Comparison of ENCODE assay signal across 8 mouse cellular contexts in genomic region chr5:23782931-23783877, GRCm38 (mm10). TPM values are rescaled to one million over a fixed set of nuclear protein-coding genes. Genes with fewer than 3 reads are reported as not detected.
DNase-seq lines count a peak whose midpoint lies in the region; ATAC-seq lines count a peak whose summit lies in the region.

Gene Pus7, minus strand, starts transcription at chr5:23783711.

- H3K4me2 ChIP-seq in embryonic facial prominence, embryonic 12.5 days (replicated peaks) = peak within 1 kb of the TSS; percentile 66
- H3K4me2 ChIP-seq in limb, embryonic 13.5 days (replicated peaks) = peak within 1 kb of the TSS; percentile 72
- peak within 1 kb of the TSS; percentile 70 for H3K4me2 ChIP-seq in midbrain, embryonic 15.5 days

- peak within 1 kb of the TSS; percentile 91 for H3K4me3 ChIP-seq in embryonic facial prominence, embryonic 12.5 days
- peak within 1 kb of the TSS; percentile 89 for H3K4me3 ChIP-seq in limb, embryonic 13.5 days
- peak within 1 kb of the TSS; percentile 77 for H3K4me3 ChIP-seq in midbrain, embryonic 15.5 days

- WGBS in embryonic facial prominence, embryonic 12.5 days = under 1% methylated on average over 77 of the region's 86 CpGs
- WGBS in limb, embryonic 13.5 days = under 1% methylated on average over 84 of the region's 86 CpGs
- WGBS in midbrain, embryonic 15.5 days = under 1% methylated on average over 62 of the region's 86 CpGs

- DNase-seq in 416B (ENCODE audit: low read depth) = peak; percentile 79
- DNase-seq in adrenal gland, postnatal 36 days = peak; percentile 92 to 96
- DNase-seq in heart, adult 18-20 months = peak; percentile 87 to 90
- peak; percentile 89 for DNase-seq in kidney, adult 18-20 months
- DNase-seq in spleen, adult 18-20 months = peak; percentile 74 to 84

- no peaks in the 10 kb centered on the region for H3K36me3 ChIP-seq in embryonic facial prominence, embryonic 12.5 days
- no peaks in the 10 kb centered on the region for H3K36me3 ChIP-seq in limb, embryonic 13.5 days
- no peaks in the 10 kb centered on the region for H3K36me3 ChIP-seq in midbrain, embryonic 15.5 days (replicated peaks)

- peak within 1 kb of the TSS; percentile 46; the same call in 1 of the 2 replicates for H3K27ac ChIP-seq in embryonic facial prominence, embryonic 12.5 days
- H3K27ac ChIP-seq in limb, embryonic 13.5 days = peak within 1 kb of the TSS; percentile 55
- H3K27ac ChIP-seq in midbrain, embryonic 15.5 days = peak within 1 kb of the TSS; percentile 57

- no peaks in the 10 kb centered on the region for H3K9me3 ChIP-seq in embryonic facial prominence, embryonic 12.5 days
- no peaks in the 10 kb centered on the region for H3K9me3 ChIP-seq in limb, embryonic 13.5 days
- H3K9me3 ChIP-seq in midbrain, embryonic 15.5 days = no peaks in the 10 kb centered on the region

- peak; percentile 88 for ATAC-seq in embryonic facial prominence, embryonic 12.5 days (ENCODE audit: insufficient number of reproducible peaks, insufficient read depth, low FRiP score, low TSS enrichment)
- peak; percentile 92 for ATAC-seq in limb, embryonic 13.5 days (ENCODE audit: low FRiP score, low read depth)
- ATAC-seq in midbrain, embryonic 15.5 days (replicated peaks) = peak; percentile 94

- H3K9ac ChIP-seq in embryonic facial prominence, embryonic 12.5 days = peak within 1 kb of the TSS; percentile 76
- peak within 1 kb of the TSS; percentile 85 for H3K9ac ChIP-seq in limb, embryonic 13.5 days
- H3K9ac ChIP-seq in midbrain, embryonic 15.5 days = peak within 1 kb of the TSS; percentile 61

- H3K4me1 ChIP-seq in embryonic facial prominence, embryonic 12.5 days = peaks cover 13% of the 10 kb centered on the region
- H3K4me1 ChIP-seq in limb, embryonic 13.5 days = peaks cover 20% of the 10 kb centered on the region
- H3K4me1 ChIP-seq in midbrain, embryonic 15.5 days = peaks cover 16% of the 10 kb centered on the region

- no peaks in the 10 kb centered on the region for H3K27me3 ChIP-seq in embryonic facial prominence, embryonic 12.5 days
- no peaks in the 10 kb centered on the region for H3K27me3 ChIP-seq in limb, embryonic 13.5 days
- no peaks in the 10 kb centered on the region for H3K27me3 ChIP-seq in midbrain, embryonic 15.5 days (replicated peaks)

RNA-seq across cellular contexts. Expression of gene Pus7, which starts in this region (rescaled TPM):
- 10 to 100 TPM; 19.9 to 22.6 TPM for total RNA-seq in adrenal gland, postnatal 36 days (2021)
- 34.8 and 35.4 TPM in 2 replicates for polyA plus RNA-seq in embryonic facial prominence, embryonic 12.5 days (2016; fragmentation: Nextera tagmentation; extraction: Ambion mirVana)
- 10 to 100 TPM in 1 of 2 experiments, 1 to 10 TPM in 1; 9.7 to 10.5 TPM for total RNA-seq in heart, adult 18-20 months (2021)
- polyA plus RNA-seq in limb, embryonic 13.5 days (2015; fragmentation: Nextera tagmentation; extraction: Ambion mirVana) = 28.7 and 32.1 TPM in 2 replicates
- polyA plus RNA-seq in midbrain, embryonic 15.5 days (2015; fragmentation: Nextera tagmentation; extraction: Ambion mirVana) = 17.3 and 18.5 TPM in 2 replicates

Comparison
In these comparisons a context has a peak if more than half of its experiments do, and no peak if none do; other contexts are left out.
1. Peak in every context shown above with its lines: DNase-seq, ATAC-seq, H3K4me3 ChIP-seq and H3K27ac ChIP-seq.